Mouse (Mus musculus): Measurements from ENCODE around the gene Clcnka. TPM values are rescaled to one million over a fixed set of nuclear protein-coding genes. Genes with fewer than 3 reads are reported as not detected.

Clcnka gene
- total and polyA plus RNA-seq, 3 experiments = not detected

GRCm38 (mm10) chr4:141432666-141433065, 34.1 kb upstream of the Clcnka start:
- Histone ChIP-seq H3K4me3 (ENCODE audit: control insufficient read depth in 1 of 2, insufficient read depth in 1 of 2, low read depth in 2 of 2, low read length in 2 of 2) (no peak overlapping the region), H3K36me3 (ENCODE audit: control insufficient read depth in 1 of 2, insufficient read depth in 2 of 2, low read length in 2 of 2) (no peaks in the 10 kb centered on the region), H3K79me2 (ENCODE audit: control insufficient read depth, insufficient read depth, low read length, poor library complexity) (no peaks in the 10 kb centered on the region), H3K4me1 (ENCODE audit: control insufficient read depth in 1 of 2, insufficient read depth in 2 of 2, low read length in 2 of 2) (no peaks in the 10 kb centered on the region), H3K27me3 (ENCODE audit: control insufficient read depth in 1 of 2, insufficient read depth in 2 of 2, low read length in 2 of 2) (no peaks in the 10 kb centered on the region), H3K9ac (ENCODE audit: control insufficient read depth, low read depth, low read length, poor library complexity, severe bottlenecking) (no peak overlapping the region), H3K27ac (ENCODE audit: control insufficient read depth, low read depth, low read length) (no peak overlapping the region), H3K9me3 (replicated peaks; ENCODE audit: insufficient read depth, low read length) (no peaks in the 10 kb centered on the region)
- TF ChIP-seq POLR2AphosphoS5 (IDR thresholded peaks at IDR 0.05; ENCODE audit: borderline replicate concordance, low read depth, low read length) (no peak), BHLHE40 (IDR thresholded peaks at IDR 0.05; ENCODE audit: borderline replicate concordance, low read depth, low read length) (no peak), MYB (IDR thresholded peaks at IDR 0.05; ENCODE audit: low read depth, low read length) (no peak), NELFE (IDR thresholded peaks at IDR 0.05; ENCODE audit: low read depth, low read length) (no peak), POLR2A (IDR thresholded peaks at IDR 0.05; ENCODE audit: control insufficient read depth in 1 of 2, insufficient read depth in 1 of 2, low read depth in 1 of 2, low read length in 2 of 2, poor library complexity in 1 of 2) (no peak), MAFK (IDR thresholded peaks at IDR 0.05; ENCODE audit: borderline replicate concordance, low read depth, low read length) (no peak), MXI1 (IDR thresholded peaks at IDR 0.05; ENCODE audit: low read depth, low read length) (no peak), USF2 (IDR thresholded peaks at IDR 0.05; ENCODE audit: borderline replicate concordance in 1 of 2, insufficient read depth in 1 of 2, low read depth in 1 of 2, low read length in 2 of 2) (no peak), GATA1 (IDR thresholded peaks at IDR 0.05; ENCODE audit: low read depth, low read length) (no peak), GABPA (IDR thresholded peaks at IDR 0.05; ENCODE audit: low read depth, low read length) (no peak), SIN3A (IDR thresholded peaks at IDR 0.05; ENCODE audit: low read length) (no peak), E2F4 (IDR thresholded peaks at IDR 0.05; ENCODE audit: borderline replicate concordance, low read depth, low read length) (no peak), MAX (IDR thresholded peaks at IDR 0.05; ENCODE audit: low read length) (no peak), TAL1 (IDR thresholded peaks at IDR 0.05; ENCODE audit: low read length) (no peak), ELF1 (IDR thresholded peaks at IDR 0.05; ENCODE audit: low read depth, low read length) (no peak), USF1 (IDR thresholded peaks at IDR 0.05; ENCODE audit: low read depth, low read length) (no peak), JUND (IDR thresholded peaks at IDR 0.05; ENCODE audit: low read depth, low read length) (no peak), MAZ (IDR thresholded peaks at IDR 0.05; ENCODE audit: low read depth, low read length) (no peak), RCOR1 (IDR thresholded peaks at IDR 0.05; ENCODE audit: low read depth, low read length) (no peak), CTCF (IDR thresholded peaks at IDR 0.05 in 2 of 3, conservative IDR thresholded peaks at IDR 0.05 in 1 of 3; ENCODE audit: control insufficient read depth in 1 of 3, insufficient read depth in 1 of 3, low read depth in 2 of 3, low read length in 3 of 3, poor library complexity in 1 of 3, severe bottlenecking in 1 of 3) (no peak)
- DNase-seq (ENCODE audit: low read depth, low spot score) = no peak

- Histone ChIP-seq H3K27me3 (ENCODE audit: control insufficient read depth in 1 of 2, insufficient read depth in 2 of 2, low read length in 2 of 2) (no peaks in the 10 kb centered on the region), H3K36me3 (ENCODE audit: control insufficient read depth in 1 of 2, insufficient read depth in 2 of 2, low read length in 2 of 2) (no peaks in the 10 kb centered on the region), H3K9me3 (replicated peaks; ENCODE audit: insufficient read depth, low read length) (no peaks in the 10 kb centered on the region), H3K79me2 (ENCODE audit: control insufficient read depth, insufficient read depth, low read length, poor library complexity) (no peaks in the 10 kb centered on the region), H3K4me3 (ENCODE audit: control insufficient read depth in 1 of 2, insufficient read depth in 1 of 2, low read depth in 2 of 2, low read length in 2 of 2) (peak overlapping the region; percentile 37 to 52; a peak in 3 of 4 replicates), H3K4me1 (ENCODE audit: control insufficient read depth in 1 of 2, insufficient read depth in 2 of 2, low read length in 2 of 2) (no peaks in the 10 kb centered on the region), H3K9ac (ENCODE audit: control insufficient read depth, low read depth, low read length, poor library complexity, severe bottlenecking) (0 out of 2 replicates have a peak overlapping the region, but pooled peaks have one; percentile 42), H3K27ac (ENCODE audit: control insufficient read depth, low read depth, low read length) (no peak overlapping the region)
- DNase-seq (ENCODE audit: low read depth, low spot score) = peak; percentile 76
- TF ChIP-seq MYC (IDR thresholded peaks at IDR 0.05; ENCODE audit: low read depth, low read length) = no peak
- TF ChIP-seq ELF1 (IDR thresholded peaks at IDR 0.05; ENCODE audit: low read depth, low read length) = no peak
- no peak for TF ChIP-seq MXI1 (IDR thresholded peaks at IDR 0.05; ENCODE audit: low read depth, low read length)
- no peak for TF ChIP-seq MAX (IDR thresholded peaks at IDR 0.05; ENCODE audit: low read length)
- no peak for TF ChIP-seq CHD2 (IDR thresholded peaks at IDR 0.05; ENCODE audit: low read length)
- TF ChIP-seq ZNF384 (IDR thresholded peaks at IDR 0.05; ENCODE audit: low read depth, low read length) = 0 out of 2 replicates have a peak, but pooled peaks have one; percentile 25
- peak; percentile 91 to 97 (median 92) for TF ChIP-seq CTCF (IDR thresholded peaks at IDR 0.05 in 2 of 3, conservative IDR thresholded peaks at IDR 0.05 in 1 of 3; ENCODE audit: control insufficient read depth in 1 of 3, insufficient read depth in 1 of 3, low read depth in 2 of 3, low read length in 3 of 3, poor library complexity in 1 of 3, severe bottlenecking in 1 of 3)
- no peak for TF ChIP-seq NRF1 (IDR thresholded peaks at IDR 0.05; ENCODE audit: insufficient read depth, low read depth, low read length, poor library complexity, severe bottlenecking)
- TF ChIP-seq SMC3 (IDR thresholded peaks at IDR 0.05; ENCODE audit: low read depth, low read length) = peak; percentile 85
- peak; percentile 94 for TF ChIP-seq RAD21 (IDR thresholded peaks at IDR 0.05; ENCODE audit: low read depth, low read length)
- TF ChIP-seq E2F4 (IDR thresholded peaks at IDR 0.05; ENCODE audit: borderline replicate concordance, low read depth, low read length) = no peak
- TF ChIP-seq GATA1 (IDR thresholded peaks at IDR 0.05; ENCODE audit: low read depth, low read length) = no peak
- TF ChIP-seq POLR2A (IDR thresholded peaks at IDR 0.05; ENCODE audit: control insufficient read depth in 1 of 2, insufficient read depth in 1 of 2, low read depth in 1 of 2, low read length in 2 of 2, poor library complexity in 1 of 2) = no peak
- no peak for TF ChIP-seq HCFC1 (IDR thresholded peaks at IDR 0.05; ENCODE audit: low read depth, low read length)
- no peak for TF ChIP-seq USF1 (IDR thresholded peaks at IDR 0.05; ENCODE audit: low read depth, low read length)
- no peak for TF ChIP-seq TCF12 (IDR thresholded peaks at IDR 0.05; ENCODE audit: low read depth, low read length)
- no peak for TF ChIP-seq POLR2AphosphoS2 (IDR thresholded peaks at IDR 0.05; ENCODE audit: low read length)
- peak; percentile 86 for TF ChIP-seq ZC3H11A (IDR thresholded peaks at IDR 0.05; ENCODE audit: low read depth, low read length)
- no peak for TF ChIP-seq POLR2AphosphoS5 (IDR thresholded peaks at IDR 0.05; ENCODE audit: borderline replicate concordance, low read depth, low read length)
- 0 out of 2 replicates have a peak, but pooled peaks have one; percentile 20 for TF ChIP-seq SIN3A (IDR thresholded peaks at IDR 0.05; ENCODE audit: low read length)
Measured at GRCm38 (mm10) chr4:141430997-141431396, 32.5 kb upstream of the Clcnka start.

All from MEL (cell line).